Mouse (Mus musculus) right cerebral cortex, adult 2 months (tissue): ENCODE measurements around the gene Tmem163.
A peak's percentile ranks its signal among the peaks of the same experiment; 100 is the strongest.

ENCODE experiments used
- DNase-seq, 2 experiments: peaks; one replicate each; pipeline ENCODE4 v3.0.0; 2021 to 2022; ENCODE audit warnings: low spot score in 2 of 2

Tmem163 gene

DNA sequence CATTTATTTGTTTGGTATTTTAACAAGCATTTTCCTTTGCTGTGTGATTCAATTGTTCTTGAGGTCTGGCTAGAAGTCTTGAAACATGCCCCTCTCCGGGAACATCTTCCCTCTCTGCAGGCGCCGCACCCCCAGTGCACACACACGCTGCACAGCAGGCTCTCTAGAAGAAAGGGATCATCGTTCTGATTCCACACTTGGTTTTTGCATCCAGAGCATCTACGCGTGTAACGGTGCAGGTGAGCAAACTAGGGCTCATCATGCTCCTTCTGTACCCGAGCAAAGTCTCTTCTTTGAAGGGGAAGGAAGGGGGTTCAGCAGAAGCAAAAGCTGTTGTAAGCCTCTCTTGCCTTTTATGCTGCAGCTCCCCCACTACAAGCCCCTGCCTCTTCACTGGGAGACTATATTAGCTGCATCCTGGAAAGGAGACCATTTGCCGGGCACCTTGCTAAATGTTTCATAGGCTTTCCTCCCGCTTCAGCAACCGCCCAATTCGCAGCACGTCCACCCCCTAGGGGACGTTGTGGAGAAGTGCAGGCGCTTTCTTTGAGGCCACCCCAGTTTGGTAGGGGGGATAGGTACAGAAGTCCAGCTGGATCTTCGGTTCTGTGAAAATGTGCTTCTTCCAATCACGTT, at the start of gene Tmem163:
Tmem163 (minus strand) TSS at position 51 of the 636 bp plus-strand sequence.
- peak in 1 of 2 experiments; percentile 16 for DNase-seq

DNA sequence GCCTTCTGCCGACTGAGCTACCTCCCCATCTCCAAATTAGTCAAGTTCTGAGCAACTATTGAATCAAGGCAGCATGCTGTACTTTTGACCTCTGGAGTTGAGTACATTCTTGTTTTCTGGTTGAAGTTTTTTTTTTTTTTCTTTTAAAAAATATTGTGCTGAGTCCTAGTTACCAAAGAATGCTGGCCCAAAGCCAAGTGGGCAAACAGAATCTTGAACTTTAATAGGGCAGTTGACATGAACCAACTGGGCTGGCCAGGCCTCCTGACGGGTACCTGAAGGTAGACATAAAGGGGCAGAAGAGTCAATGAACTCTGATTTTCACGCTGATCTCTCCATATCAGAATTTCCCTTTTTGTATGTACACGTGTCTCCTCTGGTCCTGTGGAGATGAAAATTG, 49.7 kb upstream of the Tmem163 start, which contains the start of gene Acmsd:
Acmsd (plus strand) TSS at position 318 of the 400 bp plus-strand sequence.
- DNase-seq = no peak

DNA sequence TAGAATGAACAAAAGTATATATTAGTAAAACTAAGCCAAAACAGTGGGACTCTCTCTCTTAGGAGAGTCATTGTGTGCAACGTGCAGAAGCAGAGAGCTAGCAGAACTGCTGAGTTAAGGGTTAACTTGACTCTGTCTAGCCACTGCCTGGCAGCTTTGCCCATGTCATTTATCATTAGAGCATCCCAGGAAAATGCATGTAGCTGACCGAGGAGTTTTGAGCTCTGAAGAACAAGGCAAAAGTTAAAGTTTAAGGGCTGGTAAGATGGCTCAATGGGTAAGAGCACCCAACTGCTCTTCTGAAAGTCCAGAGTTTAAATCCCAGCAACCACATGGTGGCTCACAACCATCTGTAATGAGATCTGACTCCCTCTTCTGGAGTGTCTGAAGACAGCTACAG, 44.2 kb upstream of the Tmem163 start:
- no peak for DNase-seq

DNA sequence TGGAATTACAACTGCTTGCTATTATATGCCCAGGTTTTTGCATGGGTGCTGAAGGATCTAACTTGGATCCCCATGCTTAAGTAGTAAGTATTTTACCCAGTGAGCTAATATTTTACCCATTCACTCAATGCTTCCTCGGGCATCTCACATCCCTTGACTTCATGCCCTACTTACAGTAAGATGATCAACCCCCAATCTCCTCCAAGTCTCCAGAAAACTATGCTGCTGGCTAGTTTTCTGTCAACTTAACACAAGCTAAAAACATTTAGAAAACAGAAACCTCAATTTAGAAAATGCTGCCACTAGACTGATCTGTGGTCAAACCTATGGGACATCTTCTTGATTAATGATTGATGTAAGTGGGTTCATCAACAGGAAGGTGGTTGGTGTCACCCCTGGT, 38.9 kb upstream of the Tmem163 start:
- no peak for DNase-seq

DNA sequence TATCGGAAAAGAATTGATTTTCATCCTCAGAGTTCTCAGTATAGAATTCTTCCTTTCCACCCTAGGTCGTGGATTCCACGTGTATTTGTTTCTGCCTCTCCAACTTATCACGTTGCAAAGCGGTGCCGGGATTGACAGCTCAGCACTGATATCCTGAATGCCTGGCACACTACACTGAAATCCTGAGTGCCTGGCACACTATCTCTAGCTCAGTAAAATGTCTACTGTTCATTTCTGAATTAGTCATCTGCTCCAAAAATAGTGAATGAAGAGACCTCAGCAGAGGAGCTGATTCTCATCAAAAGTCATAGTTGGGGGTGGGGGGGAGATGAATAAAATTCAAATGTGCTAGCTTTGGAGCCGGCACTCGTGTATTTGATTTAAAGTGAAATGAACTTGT, 37.1 kb upstream of the Tmem163 start:
- DNase-seq = peak; percentile 35 to 39

DNA sequence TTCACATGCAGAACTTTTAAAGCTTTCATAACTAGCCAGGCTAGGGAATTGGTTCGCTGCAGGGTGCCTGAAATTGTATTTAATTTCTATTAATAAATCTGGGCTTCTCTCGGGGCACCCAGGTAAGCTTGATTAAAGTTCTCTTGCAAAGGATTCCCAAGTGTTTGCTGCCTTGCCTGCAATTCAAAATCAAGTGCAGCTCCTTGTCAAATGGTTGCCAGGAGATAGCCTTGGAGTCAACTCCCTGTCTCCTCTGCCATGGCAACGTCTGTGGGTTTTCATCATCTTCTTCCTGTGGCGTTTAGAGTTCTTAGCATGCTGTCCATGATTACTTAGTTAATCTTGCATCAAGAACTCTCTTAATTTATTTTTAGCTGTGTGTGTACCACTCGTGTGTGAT, 26.9 kb upstream of the Tmem163 start:
- DNase-seq = peak; percentile 12 to 23

DNA sequence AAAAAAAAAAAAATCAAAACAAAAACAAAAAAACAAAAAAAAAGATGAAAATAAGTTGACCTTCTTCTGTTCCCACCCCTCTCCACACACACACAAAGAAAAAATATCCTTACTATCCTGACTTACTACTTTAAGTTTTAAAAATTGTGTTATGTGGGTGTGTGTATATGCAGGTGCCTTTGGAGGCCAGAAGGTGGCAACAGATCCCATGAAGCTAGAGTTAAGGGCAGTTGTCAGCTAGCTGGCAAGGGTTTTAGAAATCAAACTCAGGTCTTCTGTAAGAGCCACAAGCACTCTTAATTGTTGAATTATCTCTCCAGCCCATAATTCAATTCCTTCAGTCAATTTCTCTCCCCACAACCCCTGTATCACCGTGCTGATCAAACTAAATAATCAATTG, 22.8 kb upstream of the Tmem163 start:
- DNase-seq = no peak

DNA sequence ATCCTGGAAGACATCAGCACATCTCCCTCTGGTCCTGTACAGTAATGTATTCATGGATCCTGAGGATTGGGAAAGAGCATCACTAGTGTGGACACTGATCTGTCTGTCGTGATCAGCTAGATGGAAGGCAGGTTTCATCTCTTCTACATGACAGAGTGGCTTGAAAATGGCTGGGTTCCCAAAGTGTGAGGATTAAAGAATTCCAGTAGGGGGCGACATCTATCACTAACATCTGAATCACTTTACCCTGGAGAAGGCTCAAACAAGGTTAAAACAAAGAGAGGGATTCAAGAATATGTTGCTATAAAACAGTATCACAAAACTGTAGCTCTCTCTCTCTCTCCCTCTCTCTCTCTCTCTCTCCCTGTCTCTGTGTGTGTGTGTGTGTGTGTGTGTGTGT, 17.2 kb upstream of the Tmem163 start:
- no peak for DNase-seq

DNA sequence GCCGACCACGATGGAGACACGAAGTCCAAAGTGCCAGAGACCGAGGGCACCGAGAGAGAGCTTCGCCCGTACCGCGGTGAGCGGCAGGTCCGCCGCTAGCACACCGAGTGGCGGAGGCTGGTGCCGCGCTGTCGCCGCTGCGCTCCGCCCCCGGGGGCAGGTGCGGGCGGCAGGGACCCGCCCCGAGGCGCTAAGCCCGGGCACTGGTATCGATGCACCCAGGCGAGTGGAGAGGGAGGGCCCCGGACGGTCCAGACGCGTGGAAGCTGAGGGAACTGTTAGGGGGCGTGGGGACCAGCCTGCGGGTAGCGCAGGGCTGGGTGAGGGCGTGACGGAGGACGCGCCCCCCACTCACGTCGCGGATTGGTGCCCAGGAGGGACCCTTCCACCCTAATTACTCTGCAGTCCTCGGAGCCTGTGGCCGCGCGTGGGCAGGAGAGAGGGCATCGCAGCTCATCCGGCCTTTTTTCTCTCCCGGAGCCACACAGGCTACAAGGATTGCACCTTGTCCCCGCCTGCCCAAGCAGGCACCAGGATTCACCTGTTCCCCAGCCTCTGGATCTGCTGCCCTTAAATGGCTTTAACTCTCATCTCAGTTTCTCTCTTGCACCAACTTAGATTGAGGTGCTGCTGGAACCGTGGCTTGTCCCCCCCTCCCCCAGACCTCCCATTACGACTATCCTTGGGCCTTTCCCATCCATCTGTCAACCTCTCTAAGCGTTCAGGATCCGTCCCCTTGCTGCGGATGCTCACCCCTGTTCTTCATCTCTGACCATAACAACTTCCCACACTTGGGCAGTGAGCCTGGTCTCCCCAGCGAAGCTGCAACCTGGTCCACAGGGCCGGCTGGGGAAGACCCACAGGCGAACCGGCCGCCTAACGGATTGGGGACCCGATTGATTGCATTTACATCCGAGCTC, 1.4 kb downstream of the Tmem163 start:
- DNase-seq = peak in 1 of 2 experiments; percentile 16

DNA sequence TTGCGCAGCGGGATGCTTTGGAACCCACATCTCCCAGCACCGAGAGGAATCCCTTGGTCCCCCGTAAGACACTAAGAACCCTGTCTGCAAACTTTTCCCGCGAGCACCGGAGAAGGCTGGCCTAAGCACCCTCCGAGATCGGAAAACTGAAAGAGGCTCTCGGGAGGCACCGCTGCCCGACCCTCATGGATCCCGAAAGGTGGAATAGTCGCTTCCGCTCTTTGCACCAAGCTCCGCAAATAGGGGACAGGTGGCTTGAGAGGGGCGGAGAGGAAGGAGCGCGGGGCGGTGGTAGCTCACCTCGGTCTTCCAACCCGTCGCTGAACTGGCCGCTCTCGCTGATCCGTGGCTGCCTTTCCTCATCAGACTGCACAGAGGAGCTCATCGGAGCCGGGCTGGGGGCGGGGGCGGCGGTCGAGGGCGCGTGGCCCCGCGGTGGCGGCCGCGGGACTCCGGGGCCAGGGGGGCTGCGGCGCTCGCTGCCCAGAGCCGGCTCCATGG, 2.2 kb downstream of the Tmem163 start:
- peak in 1 of 2 experiments; percentile 12 for DNase-seq

DNA sequence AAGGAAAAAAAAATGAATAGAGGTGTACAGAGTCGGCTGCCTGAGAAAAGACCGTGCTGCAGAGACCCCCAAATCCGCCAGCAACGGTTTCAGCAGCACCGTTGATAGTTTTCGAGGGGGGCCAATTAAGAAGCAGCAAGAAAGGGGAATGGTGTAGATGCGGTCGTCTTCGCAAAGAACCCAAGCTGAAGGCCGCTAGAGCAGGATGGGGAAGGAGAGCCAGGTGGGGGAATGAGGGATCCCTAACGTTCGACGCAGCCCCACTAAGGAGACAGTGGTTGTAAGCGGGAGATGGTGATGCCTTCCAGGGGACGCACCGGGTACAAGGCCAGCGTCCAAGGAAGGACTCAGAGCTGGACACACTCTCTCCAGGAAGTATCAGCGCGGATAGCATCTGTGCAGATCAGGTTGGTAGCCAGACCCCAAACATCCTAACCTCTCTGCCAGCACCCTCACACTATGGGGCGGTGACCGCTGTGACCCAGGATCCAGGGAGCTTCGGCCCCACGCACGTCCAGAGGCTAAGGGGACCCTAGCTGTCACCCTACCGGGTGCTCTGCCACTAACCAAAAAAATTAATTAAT, 2.7 kb downstream of the Tmem163 start:
- DNase-seq = peak in 1 of 2 experiments; percentile 11

DNA sequence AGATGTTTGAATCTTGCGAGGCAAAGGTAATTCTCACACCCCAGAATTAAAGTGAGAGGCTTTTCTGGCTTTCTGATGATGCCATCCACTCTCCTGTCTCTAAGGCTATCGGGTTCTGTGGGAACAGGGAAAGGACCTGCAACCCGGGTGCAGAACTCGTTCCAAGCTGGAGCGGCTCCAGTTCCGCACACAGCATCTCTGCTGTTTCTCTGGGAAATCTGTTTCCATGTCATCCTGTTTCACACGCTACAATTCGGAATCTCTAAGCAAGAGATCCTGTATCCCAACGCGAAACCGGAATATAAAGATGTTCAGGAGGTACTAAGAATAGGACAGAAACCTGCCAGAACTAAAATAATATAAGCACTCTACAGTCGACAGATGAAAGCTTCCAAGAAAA, 3.2 kb downstream of the Tmem163 start:
- DNase-seq = peak; percentile 37 to 39

DNA sequence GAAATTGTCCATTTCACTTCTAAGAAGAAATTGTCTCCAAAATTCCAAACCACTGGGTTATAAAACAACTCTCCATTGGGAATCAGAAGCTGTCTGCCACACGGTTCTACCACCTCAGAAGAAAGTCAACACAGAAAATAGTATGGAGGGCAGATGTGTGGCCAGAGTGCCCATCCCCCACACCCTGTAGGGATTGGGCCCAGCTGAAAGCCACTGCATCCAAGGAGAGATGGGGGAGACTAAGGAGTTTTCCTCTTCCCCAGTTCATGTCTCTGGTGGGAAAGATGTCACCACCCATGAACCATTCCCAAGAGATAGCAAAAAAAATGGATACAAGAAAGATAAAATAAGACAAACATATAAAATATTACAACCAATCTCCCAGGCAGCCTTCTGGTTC, 4.1 kb downstream of the Tmem163 start:
- no peak for DNase-seq

DNA sequence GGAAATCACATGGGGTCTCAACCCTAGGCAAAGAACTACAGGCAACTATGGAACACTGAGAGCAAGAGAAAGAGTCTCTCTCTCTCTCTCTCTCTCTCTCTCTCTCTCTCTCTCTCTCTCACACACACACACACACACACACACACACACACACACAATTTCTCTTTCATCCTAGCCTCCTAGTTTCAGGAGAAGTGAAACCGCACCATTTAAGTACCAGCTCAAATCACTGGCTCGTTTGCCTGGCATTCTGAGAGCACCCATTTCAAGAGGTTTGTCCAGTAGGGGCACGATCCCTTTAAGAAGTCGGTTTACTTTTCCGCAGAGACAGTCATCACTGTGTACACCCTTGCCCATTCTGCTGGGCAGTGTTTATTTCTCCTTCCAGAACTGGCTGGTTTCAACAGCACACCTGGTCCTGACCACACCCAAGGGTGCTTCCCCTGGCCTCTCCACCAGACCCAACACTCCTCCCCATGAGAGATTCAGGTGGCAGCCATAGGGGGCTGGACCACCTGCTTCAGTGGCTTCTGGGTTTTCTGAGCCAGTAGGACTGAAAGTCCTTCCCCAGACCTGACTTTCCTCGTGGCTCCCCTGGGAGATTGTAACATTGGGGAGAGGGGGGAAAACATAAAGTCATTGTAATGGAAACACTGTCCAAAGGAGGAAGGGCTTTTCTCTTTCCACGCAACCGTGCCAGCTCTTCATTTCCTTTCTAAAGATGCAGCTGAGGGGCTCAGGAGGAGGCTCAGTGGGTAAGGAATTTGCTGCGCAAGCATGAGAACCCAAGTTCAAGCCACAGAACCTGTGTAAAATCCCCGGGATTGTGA, 5.9 kb downstream of the Tmem163 start:
- no peak for DNase-seq

DNA sequence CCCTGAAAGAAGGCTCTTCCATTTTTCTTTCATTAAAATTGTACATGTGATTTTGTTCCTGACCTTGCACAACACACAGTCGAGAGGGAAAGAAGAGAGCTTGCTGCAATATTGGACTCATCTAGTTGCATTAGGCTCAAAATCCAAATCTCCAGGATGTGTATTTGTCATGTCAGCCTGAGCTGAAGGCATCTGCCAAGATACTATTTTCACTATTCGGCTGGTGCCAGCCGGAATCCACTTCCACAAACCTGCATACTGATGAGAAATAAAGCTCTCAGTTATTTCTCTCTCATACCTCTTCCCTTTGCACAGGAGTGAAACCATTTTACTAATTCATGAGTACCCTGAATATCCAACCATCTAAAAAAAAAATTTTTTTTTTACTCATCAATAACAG, 11.2 kb downstream of the Tmem163 start:
- DNase-seq = peak in 1 of 2 experiments; percentile 15

DNA sequence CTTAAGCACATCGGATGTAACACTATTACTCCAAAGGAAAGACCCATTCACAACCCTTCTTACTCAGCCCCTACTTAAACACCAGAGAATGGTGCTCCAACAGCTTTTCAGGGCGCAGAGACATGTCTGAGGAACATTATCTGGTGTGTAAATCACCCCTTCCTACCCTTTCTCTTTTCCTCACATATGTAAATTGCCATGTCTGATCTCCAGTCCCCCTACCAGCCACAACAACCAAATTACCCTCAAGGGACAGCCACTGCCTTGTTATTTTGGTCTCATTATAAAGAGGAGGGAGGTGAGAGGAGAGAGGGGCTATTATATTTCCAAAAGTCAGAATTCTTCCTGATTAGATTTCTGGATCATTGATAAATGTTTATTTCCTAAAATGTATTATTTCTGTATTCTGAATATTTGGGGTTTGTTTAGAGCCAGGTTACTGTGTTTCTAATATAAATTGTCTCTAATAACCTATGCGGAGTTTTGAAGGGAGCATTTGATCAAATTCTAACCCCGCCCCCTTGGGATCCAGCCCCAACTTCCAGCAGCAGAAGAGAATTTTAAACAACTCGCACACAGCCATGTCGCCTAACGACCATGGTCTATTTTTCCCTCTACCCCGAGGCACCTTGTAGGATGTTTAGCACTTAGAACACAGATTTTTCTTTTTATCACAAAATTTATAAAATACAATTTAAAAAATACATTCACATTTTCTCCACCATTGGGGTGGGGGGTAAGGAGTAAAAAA, 12.1 kb downstream of the Tmem163 start:
- DNase-seq = no peak

DNA sequence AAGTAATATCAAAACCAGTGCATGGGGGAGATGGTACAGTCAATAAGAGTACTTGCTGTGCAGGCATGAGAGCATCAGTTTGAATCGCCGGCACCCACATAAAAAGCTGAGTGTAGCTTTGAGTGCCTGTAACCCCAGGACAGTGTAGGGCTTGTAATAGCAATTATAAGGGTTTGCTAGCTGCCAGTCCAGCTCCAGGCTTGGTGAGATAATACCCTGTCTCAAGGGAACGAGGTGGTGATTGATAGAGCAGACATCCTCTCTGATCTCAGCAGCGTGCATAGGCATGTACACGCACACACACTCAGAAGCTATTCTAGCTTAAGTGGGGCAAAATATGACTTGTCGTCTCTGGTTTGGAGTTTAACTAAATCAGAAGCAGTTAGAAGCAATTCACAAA, 13.1 kb downstream of the Tmem163 start:
- no peak for DNase-seq

DNA sequence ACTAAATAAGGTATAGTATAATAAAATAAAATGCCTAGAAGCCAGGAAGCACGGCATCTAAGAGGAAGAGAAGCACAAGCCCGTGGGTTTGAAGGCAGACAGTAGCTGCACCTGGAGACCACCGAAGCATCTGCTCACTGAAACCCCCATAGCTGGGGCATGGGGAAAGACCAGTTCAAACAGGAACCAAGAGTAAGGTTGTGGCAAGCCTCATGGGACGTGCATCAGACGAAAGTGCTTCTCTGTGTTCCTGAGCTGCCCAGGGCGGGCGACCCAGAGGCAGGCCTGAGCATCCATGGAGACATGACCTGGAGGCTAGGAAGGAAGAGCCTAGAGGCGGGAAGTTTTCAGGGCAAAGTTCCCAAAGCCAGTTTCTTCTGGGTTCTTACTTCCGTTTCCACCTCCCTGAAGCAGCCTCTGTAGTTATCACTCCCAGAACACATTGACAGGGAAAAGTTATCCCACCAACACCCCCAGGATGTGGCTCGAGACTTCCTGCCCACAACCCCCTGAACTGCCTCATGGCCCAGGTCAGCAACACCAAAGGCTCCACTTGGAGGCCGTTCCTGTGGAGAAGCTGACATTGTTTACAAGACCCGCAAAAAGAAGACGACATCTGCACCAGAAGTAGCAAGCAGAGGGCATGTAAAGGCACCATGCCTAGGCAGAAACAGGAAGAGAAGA, 16.8 kb downstream of the Tmem163 start:
- no peak for DNase-seq

DNA sequence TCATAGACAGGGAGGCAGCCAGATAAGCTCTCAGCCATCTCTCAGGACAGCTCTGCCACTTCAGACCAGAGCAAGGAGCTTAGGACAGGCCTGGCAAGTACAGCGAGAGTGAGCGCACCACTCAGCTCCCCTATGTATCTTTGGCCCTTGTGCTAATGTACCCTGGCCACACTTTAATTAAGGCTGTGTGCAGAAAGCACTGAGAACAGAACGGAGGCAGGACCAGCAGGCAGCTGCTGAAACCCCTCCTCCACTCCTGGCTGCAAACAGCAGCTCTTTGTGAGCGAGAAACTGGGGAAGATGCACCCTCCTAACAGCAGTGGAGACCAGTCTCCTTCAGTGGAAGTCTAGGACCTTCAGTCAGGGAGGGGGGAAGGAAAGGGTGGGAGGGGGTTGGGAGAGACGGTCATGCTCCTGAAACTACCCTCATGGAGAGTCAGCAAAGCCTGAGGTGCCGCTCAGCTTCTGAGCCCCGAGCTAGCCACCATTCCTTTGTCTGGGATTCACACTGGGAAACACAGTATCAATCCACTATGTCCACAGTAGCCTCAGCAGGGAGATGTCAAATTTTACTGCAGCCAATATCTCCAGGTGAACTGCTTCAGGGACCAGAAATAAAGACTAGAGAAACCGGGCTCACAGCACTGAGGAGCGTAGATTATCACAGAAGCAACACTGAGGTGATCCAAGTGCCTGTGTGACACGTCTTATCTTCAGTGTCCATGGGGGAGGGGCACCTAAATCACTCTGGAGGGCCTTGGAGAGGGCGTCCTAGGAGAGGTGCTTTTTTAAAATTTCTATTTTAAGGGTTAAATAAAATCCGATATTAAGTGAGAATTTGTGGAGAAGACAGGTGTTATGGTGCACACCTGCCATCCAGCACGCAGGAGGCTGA, 18.0 kb downstream of the Tmem163 start:
- DNase-seq = peak in 1 of 2 experiments; percentile 12
